33 mouse cellular contexts compared by ENCODE assay signal in the genomic region with DNA sequence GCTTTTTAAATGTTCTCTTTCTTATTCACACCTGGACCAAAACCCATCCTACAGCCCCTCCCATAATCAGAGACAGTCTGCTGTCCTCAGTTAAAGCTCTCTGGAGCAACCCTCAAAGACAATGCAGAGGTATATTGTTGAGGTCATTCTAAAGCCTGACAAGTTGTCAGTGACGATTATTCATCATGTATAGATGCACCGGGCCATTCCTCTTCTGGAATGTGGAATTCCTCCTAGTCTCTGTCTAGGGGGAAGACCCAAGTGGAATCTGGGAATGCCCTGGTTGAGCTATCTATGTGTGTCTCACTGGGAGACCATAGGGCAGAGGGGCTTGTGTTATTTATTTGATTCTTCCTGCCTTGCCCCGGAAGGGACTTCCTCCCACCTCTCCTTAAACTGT.
"Had no signal": no experiment of that assay in that cellular context is flagged by ENCODE, and none has a peak within 500 bp of the region (broad histone marks: within the 10 kb centered on the region; RNA-seq: fewer than 3 reads in every experiment).

No protein-coding gene starts in this region.

- H3K4me3 ChIP-seq: heart, embryonic 12.5 days; heart, embryonic 13.5 days; heart, embryonic 15.5 days; hindbrain, embryonic 10.5 days; hindbrain, embryonic 12.5 days; hindbrain, embryonic 13.5 days; hindbrain, embryonic 15.5 days; intestine, embryonic 15.5 days; kidney, embryonic 15.5 days; layer of hippocampus, adult 2 months; left cerebral cortex, adult 2 months had no signal

- ATAC-seq: hindbrain, embryonic 16.5 days; hindbrain, postnatal 0 days; inflammation-experienced regulatory T-cells, adult 6 months; intestine, embryonic 15.5 days; intestine, embryonic 16.5 days; intestine, postnatal 0 days had no signal

- H3K9me3 ChIP-seq: heart, embryonic 12.5 days; heart, embryonic 13.5 days; heart, embryonic 15.5 days; hindbrain, embryonic 10.5 days; hindbrain, embryonic 12.5 days; hindbrain, embryonic 13.5 days; hindbrain, embryonic 15.5 days; intestine, embryonic 15.5 days; kidney, embryonic 15.5 days had no signal

- H3K4me2 ChIP-seq: heart, embryonic 12.5 days; heart, embryonic 13.5 days; heart, embryonic 15.5 days; hindbrain, embryonic 12.5 days; hindbrain, embryonic 13.5 days; hindbrain, embryonic 14.5 days; hindbrain, embryonic 15.5 days; intestine, embryonic 15.5 days; kidney, embryonic 15.5 days had no signal

- H3K4me1 ChIP-seq: heart, embryonic 12.5 days; heart, embryonic 13.5 days; heart, embryonic 15.5 days; hindbrain, embryonic 12.5 days; hindbrain, embryonic 15.5 days; intestine, embryonic 15.5 days; kidney, embryonic 15.5 days had no signal

- H3K36me3 ChIP-seq: hindbrain, embryonic 12.5 days; hindbrain, embryonic 13.5 days; hindbrain, embryonic 15.5 days had no signal

- H3K9ac ChIP-seq: heart, embryonic 12.5 days; heart, embryonic 13.5 days; heart, embryonic 15.5 days; hindbrain, embryonic 12.5 days; hindbrain, embryonic 13.5 days; hindbrain, embryonic 14.5 days; hindbrain, embryonic 15.5 days; intestine, embryonic 15.5 days; kidney, embryonic 15.5 days had no signal

- DNase-seq: heart, postnatal 10 days; heart, postnatal 14 days; heart, postnatal 36 days; heart, postnatal 4 days; kidney, adult 11 months; kidney, adult 18-20 months; kidney, adult 2 months; kidney, adult 8-10 months; kidney, adult 9 months; kidney, postnatal 14 days; kidney, postnatal 25 days; kidney, postnatal 36 days; kidney, postnatal 4 days; layer of hippocampus, adult 9-11 months; layer of hippocampus, postnatal 36 days had no signal

- H3K27me3 ChIP-seq: heart, embryonic 12.5 days; heart, embryonic 13.5 days; heart, embryonic 15.5 days; hindbrain, embryonic 12.5 days; hindbrain, embryonic 13.5 days; hindbrain, embryonic 15.5 days; intestine, embryonic 15.5 days; kidney, embryonic 15.5 days had no signal

- H3K27ac ChIP-seq: heart, embryonic 13.5 days; heart, embryonic 15.5 days; hindbrain, embryonic 10.5 days; hindbrain, embryonic 12.5 days; hindbrain, embryonic 13.5 days; hindbrain, embryonic 14.5 days; hindbrain, embryonic 15.5 days; hindbrain, postnatal 0 days; intestine, embryonic 15.5 days; kidney, embryonic 15.5 days; kidney, postnatal 0 days; layer of hippocampus, adult 2 months; left cerebral cortex, adult 2 months had no signal
